Mouse (Mus musculus): ENCODE measurements around the gene Rhog.

GRCm38 (mm10) chr7:102211071-102211470 is 44.8 kb downstream of the Rhog start:
- TF ChIP-seq POLR2A (IDR thresholded peaks at IDR 0.05; ENCODE audit: borderline replicate concordance, low read depth, low read length): no peak
- no peak for TF ChIP-seq CTCF (IDR thresholded peaks at IDR 0.05; ENCODE audit: low read depth, low read length)
